Mouse (Mus musculus) limb, embryonic 10.5 days (tissue): Measurements from ENCODE around the gene Gm49391. TPM values are rescaled to one million over a fixed set of nuclear protein-coding genes. Genes with fewer than 3 reads are reported as not detected.
"Not testable (repeated sequence)": the region's sequence is repeated elsewhere in the genome, so short reads cannot be mapped to it uniquely, and the experiment has no call there.

Experiments used
- DNase-seq: peaks from one replicate; pipeline ENCODE4 v3.0.0-alpha.2; 2017; ENCODE audit warnings: low spot score
- H3K27ac ChIP-seq: fragments of 300-500 bp; sonication (generic); 2 replicates; pipeline ENCODE4 v1.5.1; 2016; ENCODE audit warnings: mild to moderate bottlenecking
- H3K27me3 ChIP-seq: fragments of 300-500 bp; sonication (generic); 2 replicates; pipeline ENCODE4 v1.6.1; 2016; ENCODE audit warnings: low read depth, mild to moderate bottlenecking; ENCODE audit not compliant: poor library complexity, severe bottlenecking
- H3K36me3 ChIP-seq: fragments of 300-500 bp; sonication (generic); 2 replicates; pipeline ENCODE4 v1.6.1; 2016; ENCODE audit warnings: mild to moderate bottlenecking, moderate library complexity
- H3K4me1 ChIP-seq: fragments of 300-500 bp; sonication (generic); 2 replicates; pipeline ENCODE4 v1.6.1; 2016
- H3K4me3 ChIP-seq: fragments of 300-500 bp; sonication (generic); 2 replicates; pipeline ENCODE4 v1.5.1; 2016; ENCODE audit warnings: mild to moderate bottlenecking, moderate library complexity
- H3K9me3 ChIP-seq: fragments of 300-500 bp; sonication (generic); replicated peaks from 2 replicates; pipeline ENCODE4 v1.6.1; 2016; ENCODE audit warnings: mild to moderate bottlenecking
- WGBS: fragments of 180-500 bp; shearing (Covaris S2); methylation state at CpG from one replicate; pipeline ENCODE4 v1.1.7; 2016; 5-methylcytosine and 5-hydroxymethylcytosine counted together
- polyA plus RNA-seq: library from polyadenylated mRNA; unstranded; fragments of >200 nt; fragmentation: Nextera tagmentation; extraction: Ambion mirVana; gene quantifications from 2 replicates; pipeline ENCODE4 v1.2.1, GENCODE M21; 2016

Gm49391 gene
- 0.96 and 1.2 TPM in 2 replicates for polyA plus RNA-seq

GRCm38 (mm10) chr13:60936500-60936901 is at the start of gene Gm49391, which contains the start of gene Ctla2a:
Gene Gm49391 (minus strand): TSS chr13:60936571.
Gene Ctla2a (minus strand): TSS chr13:60936625.
- no peaks in the 10 kb centered on the region for H3K4me1 ChIP-seq
- no peak for DNase-seq
- no peaks in the 10 kb centered on the region for H3K36me3 ChIP-seq
- 72% methylated on average over 5 of the region's 5 CpGs for WGBS
- no peaks in the 10 kb centered on the region for H3K9me3 ChIP-seq
- H3K4me3 ChIP-seq = no peak within 1 kb of the TSS
- H3K27me3 ChIP-seq = no peaks in the 10 kb centered on the region
- no peak within 1 kb of the TSS for H3K27ac ChIP-seq

- H3K4me1 ChIP-seq, H3K9me3 ChIP-seq, H3K27me3 ChIP-seq, H3K4me3 ChIP-seq, H3K36me3 ChIP-seq, H3K27ac ChIP-seq, DNase-seq: not testable (repeated sequence)
- WGBS = 70% methylated on average over 4 of the region's 4 CpGs
Measured at GRCm38 (mm10) chr13:60972319-60972718, 35.9 kb upstream of the Gm49391 start.

GRCm38 (mm10) chr13:60963985-60964384 is 27.6 kb upstream of the Gm49391 start:
- WGBS = 40% methylated on average over 5 of the region's 5 CpGs
- not testable (repeated sequence) for H3K36me3 ChIP-seq, H3K27ac ChIP-seq, DNase-seq, H3K9me3 ChIP-seq, H3K4me3 ChIP-seq, H3K27me3 ChIP-seq, H3K4me1 ChIP-seq

- H3K9me3 ChIP-seq = no peaks in the 10 kb centered on the region
- H3K36me3 ChIP-seq = no peaks in the 10 kb centered on the region
- H3K27ac ChIP-seq = no peak overlapping the region
- no peak for DNase-seq
- no peaks in the 10 kb centered on the region for H3K27me3 ChIP-seq
- WGBS = 75% methylated on average over 5 of the region's 5 CpGs
- no peak overlapping the region for H3K4me3 ChIP-seq
- no peaks in the 10 kb centered on the region for H3K4me1 ChIP-seq
Measured at GRCm38 (mm10) chr13:60961706-60962105, 25.3 kb upstream of the Gm49391 start.

GRCm38 (mm10) chr13:60941884-60942283 is 5.5 kb upstream of the Gm49391 start, which contains the start of gene Tpbpa:
Gene Tpbpa (minus strand): TSS chr13:60941984.
- 83% methylated on average over 3 of the region's 3 CpGs for WGBS
- H3K36me3 ChIP-seq, H3K9me3 ChIP-seq, H3K27me3 ChIP-seq, H3K4me3 ChIP-seq, H3K27ac ChIP-seq, DNase-seq, H3K4me1 ChIP-seq: not testable (repeated sequence)

GRCm38 (mm10) chr13:60935490-60935889 is 881 bp downstream of the Gm49391 start, which contains the start of gene Gm49393:
Gene Gm49393 (minus strand): TSS chr13:60935590.
- H3K4me1 ChIP-seq, H3K4me3 ChIP-seq, H3K36me3 ChIP-seq, DNase-seq, H3K27ac ChIP-seq, H3K27me3 ChIP-seq, H3K9me3 ChIP-seq: not testable (repeated sequence)
- WGBS = 82% methylated on average over 2 of the region's 2 CpGs

- 93% methylated on average over 2 of the region's 2 CpGs for WGBS
- H3K9me3 ChIP-seq = not testable (repeated sequence)
Measured at GRCm38 (mm10) chr13:60904780-60905179, 31.6 kb downstream of the Gm49391 start, which contains the start of gene Tpbpb. Gene Tpbpb (minus strand): TSS chr13:60904880.

GRCm38 (mm10) chr13:60897328-60897727 is 39.0 kb downstream of the Gm49391 start, which contains the start of gene Ctla2b:
Gene Ctla2b (minus strand): TSS chr13:60897447.
- Histone ChIP-seq H3K4me1 (no peaks in the 10 kb centered on the region), H3K27ac (no peak within 1 kb of the TSS), H3K9me3 (no peaks in the 10 kb centered on the region), H3K4me3 (no peak within 1 kb of the TSS), H3K27me3 (no peaks in the 10 kb centered on the region), H3K36me3 (no peaks in the 10 kb centered on the region)
- 89% methylated on average over 3 of the region's 3 CpGs for WGBS
- DNase-seq = no peak

More at GRCm38 (mm10) chr13:60904780-60905179, 31.6 kb downstream of the Gm49391 start, which contains the start of gene Tpbpb:
- H3K27ac ChIP-seq, H3K4me1 ChIP-seq, DNase-seq, H3K36me3 ChIP-seq, H3K27me3 ChIP-seq, H3K4me3 ChIP-seq: not testable (repeated sequence)

- WGBS = 93% methylated on average over 8 of the region's 8 CpGs
- not testable (repeated sequence) for H3K4me1 ChIP-seq, DNase-seq, H3K27me3 ChIP-seq, H3K36me3 ChIP-seq, H3K4me3 ChIP-seq, H3K9me3 ChIP-seq, H3K27ac ChIP-seq
Measured at GRCm38 (mm10) chr13:60896794-60897193, 39.6 kb downstream of the Gm49391 start, which contains the start of gene Gm49392. Gene Gm49392 (minus strand): TSS chr13:60896894.

- DNase-seq = no peak
- Histone ChIP-seq H3K27ac (no peak overlapping the region), H3K27me3 (no peaks in the 10 kb centered on the region), H3K4me3 (no peak overlapping the region), H3K9me3 (no peaks in the 10 kb centered on the region), H3K4me1 (no peaks in the 10 kb centered on the region), H3K36me3 (no peaks in the 10 kb centered on the region)
Measured at GRCm38 (mm10) chr13:60895406-60896160, 40.8 kb downstream of the Gm49391 start.

- 82% methylated on average over 1 of the region's 1 CpGs for WGBS
Measured at GRCm38 (mm10) chr13:60892301-60892700, 44.1 kb downstream of the Gm49391 start.

GRCm38 (mm10) chr13:60864281-60864680 is 72.1 kb downstream of the Gm49391 start, which contains the start of gene 4930486L24Rik:
Gene 4930486L24Rik (minus strand): TSS chr13:60864475.
- WGBS = 70% methylated on average over 1 of the region's 1 CpGs
- Histone ChIP-seq H3K27ac (no peak within 1 kb of the TSS), H3K9me3 (no peaks in the 10 kb centered on the region), H3K4me1 (no peaks in the 10 kb centered on the region), H3K36me3 (no peaks in the 10 kb centered on the region), H3K27me3 (no peaks in the 10 kb centered on the region), H3K4me3 (no peak within 1 kb of the TSS)
- DNase-seq = no peak

More at GRCm38 (mm10) chr13:60892301-60892700, 44.1 kb downstream of the Gm49391 start:
- Histone ChIP-seq H3K27me3 (no peaks in the 10 kb centered on the region), H3K4me1 (no peaks in the 10 kb centered on the region), H3K9me3 (no peaks in the 10 kb centered on the region), H3K4me3 (no peak overlapping the region), H3K27ac (no peak overlapping the region), H3K36me3 (no peaks in the 10 kb centered on the region)
- DNase-seq = no peak
